Mouse (Mus musculus) ES-Bruce4 (cell line): ENCODE data around the gene Ubxn11. TPM values are rescaled to one million over a fixed set of nuclear protein-coding genes. Genes with fewer than 3 reads are reported as not detected.
A peak's percentile ranks its signal among the peaks of the same experiment; 100 is the strongest.

Source experiments
- H3K27ac ChIP-seq: 2 replicates; pipeline ENCODE4 v1.5.1; 2012; ENCODE audit warnings: low read length, inconsistent platforms; ENCODE audit not compliant: insufficient read depth
- H3K27me3 ChIP-seq: 2 replicates; pipeline ENCODE4 v1.6.1; 2012; ENCODE audit warnings: mild to moderate bottlenecking, low read length, inconsistent platforms; ENCODE audit not compliant: control insufficient read depth, poor library complexity, insufficient read depth, severe bottlenecking
- H3K36me3 ChIP-seq: 2 replicates; pipeline ENCODE4 v1.6.1; 2012; ENCODE audit warnings: inconsistent platforms, mild to moderate bottlenecking, low read length, moderate library complexity; ENCODE audit not compliant: control insufficient read depth, poor library complexity, insufficient read depth, severe bottlenecking
- H3K4me1 ChIP-seq: one replicate; pipeline ENCODE4 v1.8.1; 2011; ENCODE audit warnings: low read length; ENCODE audit not compliant: control insufficient read depth, insufficient read depth
- H3K4me3 ChIP-seq: 2 replicates; pipeline ENCODE4 v1.5.1; 2011; ENCODE audit warnings: low read depth, mild to moderate bottlenecking, low read length
- H3K9ac ChIP-seq: 2 replicates; pipeline ENCODE4 v1.6.1; 2012; ENCODE audit warnings: low read depth, mild to moderate bottlenecking, inconsistent platforms; ENCODE audit not compliant: poor library complexity, severe bottlenecking
- H3K9me3 ChIP-seq: replicated peaks from 2 replicates; pipeline ENCODE4 v1.6.1; 2012; ENCODE audit warnings: mild to moderate bottlenecking, low read length, inconsistent platforms; ENCODE audit not compliant: control insufficient read depth, poor library complexity, insufficient read depth, severe bottlenecking
- CTCF ChIP-seq: IDR thresholded peaks from one replicate; pipeline ENCODE4 v1.8.1; 2011; ENCODE audit warnings: low read depth, low read length
- EP300 ChIP-seq: IDR thresholded peaks from 2 replicates; pipeline ENCODE4 v1.6.1; 2011; ENCODE audit warnings: low read depth, low read length; ENCODE audit not compliant: insufficient read depth
- POLR2A ChIP-seq: IDR thresholded peaks from one replicate; pipeline ENCODE4 v1.8.1; 2011; ENCODE audit warnings: low read length; ENCODE audit not compliant: insufficient read depth
- polyA plus RNA-seq: library from polyadenylated mRNA; stranded (reverse); fragments of >200 nt; gene quantifications from 2 replicates; pipeline ENCODE4 v1.2.4, GENCODE M21; 2011; ENCODE audit warnings: low read depth; ENCODE audit not compliant: missing spikeins, insufficient read depth, insufficient read length

The Ubxn11 gene
- polyA plus RNA-seq, 1 experiment: 11.6 TPM

DNA sequence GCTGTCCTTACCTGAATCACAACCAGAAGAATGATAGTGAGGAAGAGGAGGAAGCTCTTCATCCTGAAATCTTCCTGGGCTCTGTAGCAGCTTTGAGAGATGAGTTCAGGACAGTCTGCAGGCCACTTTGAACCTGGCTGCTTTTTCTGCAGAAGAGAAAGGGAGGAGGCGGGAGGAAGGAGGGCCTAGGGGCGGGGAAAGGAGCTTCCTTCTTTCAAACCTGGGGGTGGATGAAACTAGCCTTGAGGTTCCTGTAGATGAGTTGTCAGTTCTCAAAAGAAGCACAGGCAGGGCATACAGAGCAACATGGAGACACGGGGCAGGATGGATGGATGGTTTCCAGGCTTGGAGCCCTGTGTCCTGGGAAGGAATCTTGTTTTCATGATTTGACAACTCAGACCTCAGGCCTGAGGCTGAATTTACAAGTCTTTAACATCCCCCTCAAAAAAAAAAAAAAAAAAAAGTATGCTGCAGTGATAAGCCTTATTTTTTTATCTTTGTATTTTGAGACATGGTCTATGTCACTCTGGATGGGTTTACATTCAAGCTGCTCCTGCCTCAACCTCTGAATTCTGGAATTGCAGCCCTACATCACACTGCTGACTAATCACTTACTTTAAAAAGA lies 7.3 kb upstream of the Ubxn11 start, which contains the start of gene Cd52:
Gene Cd52, minus strand, starts transcription at position 160 of the 625 bp plus-strand sequence.
- H3K27me3 ChIP-seq: no peaks in the 10 kb centered on the region
- TF ChIP-seq POLR2A (no peak), CTCF (no peak), EP300 (no peak)
- H3K9ac ChIP-seq: no peak within 1 kb of the TSS
- no peak within 1 kb of the TSS for H3K27ac ChIP-seq
- no peaks in the 10 kb centered on the region for H3K9me3 ChIP-seq
- H3K36me3 ChIP-seq: no peaks in the 10 kb centered on the region
- H3K4me3 ChIP-seq: no peak within 1 kb of the TSS
- H3K4me1 ChIP-seq: peaks cover 2% of the 10 kb centered on the region

DNA sequence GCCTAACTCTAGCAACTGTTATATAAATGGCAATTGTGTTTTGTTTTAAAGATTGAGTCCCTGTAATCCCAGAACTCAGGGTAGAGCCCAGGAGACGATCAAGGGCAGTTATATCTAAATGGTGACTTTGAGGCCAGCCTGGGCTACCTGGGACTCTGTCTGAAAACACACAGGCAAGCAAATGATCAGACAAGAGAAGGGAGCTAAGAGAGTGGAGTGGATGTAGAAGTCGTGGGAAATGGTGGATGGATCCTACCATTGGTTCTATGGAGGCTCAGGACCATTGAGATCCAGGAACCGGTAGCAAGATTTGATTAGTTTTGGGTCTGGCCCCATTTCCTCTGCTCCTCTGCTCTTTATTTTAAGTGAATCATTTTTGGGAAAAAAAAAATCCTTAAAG lies 6.2 kb upstream of the Ubxn11 start:
- Histone ChIP-seq H3K4me1 (peaks cover 2% of the 10 kb centered on the region), H3K27ac (no peak overlapping the region), H3K36me3 (no peaks in the 10 kb centered on the region), H3K9me3 (no peaks in the 10 kb centered on the region), H3K27me3 (no peaks in the 10 kb centered on the region), H3K9ac (no peak overlapping the region), H3K4me3 (no peak overlapping the region)
- TF ChIP-seq EP300 (no peak), CTCF (no peak), POLR2A (no peak)

DNA sequence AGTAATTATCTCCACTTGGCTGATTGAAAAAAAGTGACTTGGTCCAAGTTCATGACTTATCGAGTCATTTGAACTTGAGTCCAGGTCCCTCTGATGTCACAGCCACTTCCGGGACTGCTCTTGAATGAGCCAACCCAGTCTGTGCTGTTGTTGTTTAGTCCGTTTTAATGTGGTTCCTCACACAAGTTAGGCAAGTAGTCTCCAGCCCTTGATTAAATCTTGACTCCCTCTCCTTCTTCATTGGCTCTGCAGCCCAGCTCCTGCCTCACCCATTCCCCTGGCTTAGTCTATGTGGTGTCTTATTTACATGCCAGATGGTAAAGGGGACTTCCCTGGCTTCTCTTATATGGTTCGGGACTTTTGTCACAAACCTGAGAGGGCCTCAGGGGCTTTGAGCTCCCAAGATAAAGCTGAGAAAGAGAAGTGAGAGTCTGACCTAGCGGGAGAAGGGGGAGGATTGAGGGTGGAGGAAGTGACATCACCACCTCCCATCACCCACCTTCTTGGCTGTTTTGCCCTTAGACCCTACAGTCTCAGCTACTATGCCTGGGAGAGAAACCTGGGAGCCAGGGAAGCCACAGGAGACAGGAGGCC lies 5.3 kb upstream of the Ubxn11 start:
- H3K4me1 ChIP-seq: peaks cover 2% of the 10 kb centered on the region
- TF ChIP-seq POLR2A (no peak), EP300 (no peak), CTCF (no peak)
- H3K36me3 ChIP-seq: no peaks in the 10 kb centered on the region
- H3K9me3 ChIP-seq: no peaks in the 10 kb centered on the region
- no peaks in the 10 kb centered on the region for H3K27me3 ChIP-seq
- no peak overlapping the region for H3K9ac ChIP-seq
- no peak overlapping the region for H3K27ac ChIP-seq
- no peak overlapping the region for H3K4me3 ChIP-seq

DNA sequence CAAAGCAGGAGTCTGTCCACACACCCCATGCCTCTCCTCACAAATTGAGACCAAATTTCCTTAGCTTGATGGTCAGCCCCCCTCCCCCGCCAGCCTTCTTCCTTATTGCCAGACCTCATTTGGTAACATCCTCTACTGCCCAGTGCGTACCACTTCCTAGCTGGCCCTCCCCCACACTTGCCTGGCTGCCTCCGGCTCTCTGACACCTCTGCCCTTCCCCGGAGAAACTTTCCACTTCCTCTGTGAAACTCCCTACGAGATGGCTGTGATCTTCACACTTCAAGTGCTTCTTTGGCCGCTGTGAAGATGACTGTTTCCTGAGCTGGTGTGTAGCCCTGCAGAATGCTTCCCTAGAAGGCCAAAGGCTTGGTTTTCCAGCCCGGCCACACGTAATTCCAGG lies 3.7 kb upstream of the Ubxn11 start:
- TF ChIP-seq EP300: no peak
- no peak for TF ChIP-seq CTCF
- TF ChIP-seq POLR2A: no peak
- H3K9ac ChIP-seq: no peak overlapping the region
- H3K36me3 ChIP-seq: no peaks in the 10 kb centered on the region
- H3K9me3 ChIP-seq: no peaks in the 10 kb centered on the region
- H3K4me1 ChIP-seq: peaks cover 2% of the 10 kb centered on the region
- no peak overlapping the region for H3K4me3 ChIP-seq
- H3K27me3 ChIP-seq: no peaks in the 10 kb centered on the region
- no peak overlapping the region for H3K27ac ChIP-seq

GRCm38 (mm10) chr4:134100245-134100644 lies 2.1 kb upstream of the Ubxn11 start:
- H3K9me3 ChIP-seq: no peaks in the 10 kb centered on the region
- H3K4me3 ChIP-seq: no peak overlapping the region
- H3K4me1 ChIP-seq: no peaks in the 10 kb centered on the region
- H3K36me3 ChIP-seq: no peaks in the 10 kb centered on the region
- no peak for TF ChIP-seq CTCF
- TF ChIP-seq POLR2A: no peak
- no peak for TF ChIP-seq EP300
- no peak overlapping the region for H3K9ac ChIP-seq
- no peaks in the 10 kb centered on the region for H3K27me3 ChIP-seq
- no peak overlapping the region for H3K27ac ChIP-seq

- H3K4me1 ChIP-seq: peaks cover 2% of the 10 kb centered on the region
- no peaks in the 10 kb centered on the region for H3K9me3 ChIP-seq
- H3K27me3 ChIP-seq: no peaks in the 10 kb centered on the region
- H3K9ac ChIP-seq: peak overlapping the region; percentile 76
- no peaks in the 10 kb centered on the region for H3K36me3 ChIP-seq
- H3K27ac ChIP-seq: no peak overlapping the region
- peak overlapping the region; percentile 100 for H3K4me3 ChIP-seq
- TF ChIP-seq CTCF (no peak), POLR2A (no peak), EP300 (no peak)
Observed at GRCm38 (mm10) chr4:134102742-134103119, 361 bp downstream of the Ubxn11 start.
